Mouse (Mus musculus) forebrain, embryonic 14.5 days (tissue): ENCODE data around the gene Tln2. TPM values are rescaled to one million over a fixed set of nuclear protein-coding genes. Genes with fewer than 3 reads are reported as not detected.

Experiments used
- ATAC-seq: fragments of 200-750 bp; cut with Nextera tagmentation; 2 replicates; pipeline ENCODE4 v1.8.0; 2017; ENCODE audit warnings: mild to moderate bottlenecking, moderate library complexity
- DNase-seq: peaks from one replicate; pipeline ENCODE4 v3.0.0-alpha.2; 2015; ENCODE audit warnings: low spot score
- H3K27ac ChIP-seq: fragments of 300-500 bp; sonication (generic); 2 replicates; pipeline ENCODE4 v1.5.1; 2014; ENCODE audit warnings: low read depth, mild to moderate bottlenecking, control low read depth, low read length, moderate library complexity
- H3K27me3 ChIP-seq: fragments of 300-500 bp; sonication (generic); replicated peaks from 2 replicates; pipeline ENCODE4 v1.6.1; 2014; ENCODE audit warnings: low read length, control low read depth, mixed read lengths; ENCODE audit not compliant: control insufficient read depth, insufficient read depth
- H3K36me3 ChIP-seq: fragments of 300-500 bp; sonication (generic); 2 replicates; pipeline ENCODE4 v1.6.1; 2014; ENCODE audit warnings: low read length, control low read depth; ENCODE audit not compliant: control insufficient read depth, insufficient read depth
- H3K4me1 ChIP-seq: fragments of 300-500 bp; sonication (generic); 2 replicates; pipeline ENCODE4 v1.6.1; 2014; ENCODE audit warnings: antibody characterized with exemption, low read length, control low read depth; ENCODE audit not compliant: control insufficient read depth, insufficient read depth
- H3K4me2 ChIP-seq: fragments of 300-500 bp; sonication (generic); 2 replicates; pipeline ENCODE4 v1.6.1; 2014; ENCODE audit warnings: mild to moderate bottlenecking, control low read depth, low read length
- H3K4me3 ChIP-seq: fragments of 300-500 bp; sonication (generic); 2 replicates; pipeline ENCODE4 v1.5.1; 2014; ENCODE audit warnings: low read depth, low read length, control low read depth
- H3K9ac ChIP-seq: fragments of 300-500 bp; sonication (generic); 2 replicates; pipeline ENCODE4 v1.6.1; 2014; ENCODE audit warnings: mild to moderate bottlenecking, low read length, control low read depth, moderate library complexity
- H3K9me3 ChIP-seq: fragments of 300-500 bp; sonication (generic); replicated peaks from 2 replicates; pipeline ENCODE4 v1.6.1; 2016; ENCODE audit warnings: low read length, control low read depth, mixed read lengths; ENCODE audit not compliant: control insufficient read depth
- WGBS: fragments of 180-500 bp; shearing (Covaris S2); extraction: QIAGEN DNeasy Blood & Tissue Kit; methylation state at CpG from one replicate; pipeline ENCODE4 v1.1.7; 2014; 5-methylcytosine and 5-hydroxymethylcytosine counted together
- polyA plus RNA-seq: library from polyadenylated mRNA; unstranded; fragments of >200 nt; fragmentation: Nextera tagmentation; extraction: Ambion mirVana; gene quantifications from 2 replicates; pipeline ENCODE4 v1.2.1, GENCODE M21; 2014

Tln2 gene
- polyA plus RNA-seq, 1 experiment from 2014 or later = 15.7 TPM

- H3K9ac ChIP-seq = no peak overlapping the region
- ATAC-seq = no peak
Observed at GRCm38 (mm10) chr9:67328451-67328850, 231.1 kb downstream of the Tln2 start.

GRCm38 (mm10) chr9:67321886-67322285 is 237.6 kb downstream of the Tln2 start:
- Histone ChIP-seq H3K27me3 (no peaks in the 10 kb centered on the region), H3K27ac (no peak overlapping the region), H3K4me1 (no peaks in the 10 kb centered on the region), H3K9ac (no peak overlapping the region), H3K9me3 (no peaks in the 10 kb centered on the region), H3K4me2 (no peak overlapping the region), H3K4me3 (no peak overlapping the region), H3K36me3 (no peaks in the 10 kb centered on the region)
- 84% methylated on average over 6 of the region's 6 CpGs for WGBS
- no peak for ATAC-seq
- peak; percentile 64 for DNase-seq

More at GRCm38 (mm10) chr9:67328451-67328850, 231.1 kb downstream of the Tln2 start:
- Histone ChIP-seq H3K4me1 (no peaks in the 10 kb centered on the region), H3K27ac (no peak overlapping the region), H3K36me3 (no peaks in the 10 kb centered on the region), H3K4me2 (no peak overlapping the region), H3K4me3 (no peak overlapping the region), H3K27me3 (no peaks in the 10 kb centered on the region), H3K9me3 (no peaks in the 10 kb centered on the region)
- WGBS = 95% methylated on average over 3 of the region's 3 CpGs
- DNase-seq = no peak

- H3K4me2 ChIP-seq = no peak overlapping the region
- H3K36me3 ChIP-seq = no peaks in the 10 kb centered on the region
- DNase-seq (peak; percentile 62), ATAC-seq (peak; percentile 15; the same call in 1 of the 2 replicates)
- H3K27me3 ChIP-seq = no peaks in the 10 kb centered on the region
- H3K4me1 ChIP-seq = no peaks in the 10 kb centered on the region
- no peak overlapping the region for H3K27ac ChIP-seq
- H3K9me3 ChIP-seq = no peaks in the 10 kb centered on the region
- H3K4me3 ChIP-seq = no peak overlapping the region
- H3K9ac ChIP-seq = no peak overlapping the region
- WGBS = 0% methylated on average over 3 of the region's 3 CpGs
Observed at GRCm38 (mm10) chr9:67315356-67315755, 244.1 kb downstream of the Tln2 start.

GRCm38 (mm10) chr9:67304992-67305391 is 254.5 kb downstream of the Tln2 start:
- Histone ChIP-seq H3K4me1 (no peaks in the 10 kb centered on the region), H3K4me3 (no peak overlapping the region), H3K36me3 (no peaks in the 10 kb centered on the region), H3K27ac (no peak overlapping the region), H3K9ac (no peak overlapping the region), H3K9me3 (no peaks in the 10 kb centered on the region), H3K27me3 (no peaks in the 10 kb centered on the region), H3K4me2 (no peak overlapping the region)
- no peak for ATAC-seq
- DNase-seq = no peak
- WGBS = 79% methylated on average over 6 of the region's 6 CpGs

- H3K4me3 ChIP-seq = no peak overlapping the region
- no peak for DNase-seq
- no peaks in the 10 kb centered on the region for H3K4me1 ChIP-seq
- no peaks in the 10 kb centered on the region for H3K9me3 ChIP-seq
- no peak for ATAC-seq
- H3K4me2 ChIP-seq = no peak overlapping the region
- H3K27ac ChIP-seq = no peak overlapping the region
- H3K27me3 ChIP-seq = no peaks in the 10 kb centered on the region
- H3K36me3 ChIP-seq = no peaks in the 10 kb centered on the region
- H3K9ac ChIP-seq = no peak overlapping the region
Observed at GRCm38 (mm10) chr9:67303986-67304385, 255.5 kb downstream of the Tln2 start.

GRCm38 (mm10) chr9:67303038-67303437 is 256.5 kb downstream of the Tln2 start:
- no peak overlapping the region for H3K4me3 ChIP-seq
- no peaks in the 10 kb centered on the region for H3K4me1 ChIP-seq
- ATAC-seq (no peak), DNase-seq (no peak)
- H3K9me3 ChIP-seq = no peaks in the 10 kb centered on the region
- no peak overlapping the region for H3K27ac ChIP-seq
- H3K36me3 ChIP-seq = no peaks in the 10 kb centered on the region
- H3K27me3 ChIP-seq = no peaks in the 10 kb centered on the region
- H3K4me2 ChIP-seq = no peak overlapping the region
- no peak overlapping the region for H3K9ac ChIP-seq

GRCm38 (mm10) chr9:67302386-67302989 is 257.0 kb downstream of the Tln2 start:
- Histone ChIP-seq H3K27ac (no peak overlapping the region), H3K4me3 (no peak overlapping the region), H3K4me2 (no peak overlapping the region), H3K9ac (no peak overlapping the region), H3K4me1 (no peaks in the 10 kb centered on the region), H3K36me3 (no peaks in the 10 kb centered on the region), H3K9me3 (no peaks in the 10 kb centered on the region), H3K27me3 (no peaks in the 10 kb centered on the region)
- no peak for ATAC-seq
- WGBS = 92% methylated on average over 10 of the region's 10 CpGs
- DNase-seq = no peak

- Histone ChIP-seq H3K4me3 (no peak overlapping the region), H3K27ac (no peak overlapping the region), H3K4me2 (no peak overlapping the region), H3K4me1 (no peaks in the 10 kb centered on the region), H3K36me3 (no peaks in the 10 kb centered on the region), H3K9ac (no peak overlapping the region), H3K9me3 (no peaks in the 10 kb centered on the region), H3K27me3 (no peaks in the 10 kb centered on the region)
- ATAC-seq (no peak), DNase-seq (no peak)
- 90% methylated on average over 2 of the region's 2 CpGs for WGBS
Observed at GRCm38 (mm10) chr9:67301571-67301970, 257.9 kb downstream of the Tln2 start.

- WGBS = 84% methylated on average over 5 of the region's 5 CpGs
- Histone ChIP-seq H3K4me2 (no peak overlapping the region), H3K4me1 (no peaks in the 10 kb centered on the region), H3K27me3 (no peaks in the 10 kb centered on the region), H3K9ac (no peak overlapping the region), H3K27ac (no peak overlapping the region), H3K9me3 (no peaks in the 10 kb centered on the region), H3K4me3 (no peak overlapping the region), H3K36me3 (no peaks in the 10 kb centered on the region)
- no peak for DNase-seq
- no peak for ATAC-seq
Observed at GRCm38 (mm10) chr9:67300769-67301168, 258.7 kb downstream of the Tln2 start.
